Mouse (Mus musculus): ENCODE data around the gene Olfr577. TPM values are rescaled to one million over a fixed set of nuclear protein-coding genes. Genes with fewer than 3 reads are reported as not detected.

The Olfr577 gene
- total and polyA plus RNA-seq, 3 experiments = not detected

- no peak within 1 kb of the TSS for H3K27ac ChIP-seq (ENCODE audit: control insufficient read depth, low read depth, low read length)
These were observed 17.1 kb downstream of the Olfr577 start, which contains the start of gene Olfr575 for GRCm38 (mm10) chr7:102958593-102958992. TSS of gene Olfr575 (minus strand) at chr7:102958775.

GRCm38 (mm10) chr7:102958137-102958536 lies 17.6 kb downstream of the Olfr577 start:
- Histone ChIP-seq H3K79me2 (ENCODE audit: control insufficient read depth, insufficient read depth, low read length, poor library complexity) (no peaks in the 10 kb centered on the region), H3K9ac (ENCODE audit: control insufficient read depth, low read depth, low read length, poor library complexity, severe bottlenecking) (no peak overlapping the region), H3K36me3 (ENCODE audit: control insufficient read depth in 1 of 2, insufficient read depth in 2 of 2, low read length in 2 of 2) (no peaks in the 10 kb centered on the region), H3K9me3 (replicated peaks; ENCODE audit: insufficient read depth, low read length) (no peaks in the 10 kb centered on the region), H3K4me1 (ENCODE audit: control insufficient read depth in 1 of 2, insufficient read depth in 2 of 2, low read length in 2 of 2) (no peaks in the 10 kb centered on the region), H3K27me3 (ENCODE audit: control insufficient read depth in 1 of 2, insufficient read depth in 2 of 2, low read length in 2 of 2) (no peaks in the 10 kb centered on the region), H3K27ac (ENCODE audit: control insufficient read depth, low read depth, low read length) (no peak overlapping the region), H3K4me3 (ENCODE audit: control insufficient read depth in 1 of 2, insufficient read depth in 1 of 2, low read depth in 2 of 2, low read length in 2 of 2) (no peak overlapping the region)
- no peak for TF ChIP-seq ZMIZ1 (IDR thresholded peaks at IDR 0.05; ENCODE audit: low read depth, low read length)
- TF ChIP-seq POLR2AphosphoS5 (IDR thresholded peaks at IDR 0.05; ENCODE audit: borderline replicate concordance, low read depth, low read length) = no peak
- TF ChIP-seq HCFC1 (IDR thresholded peaks at IDR 0.05; ENCODE audit: low read depth, low read length) = no peak
- TF ChIP-seq MAX (IDR thresholded peaks at IDR 0.05; ENCODE audit: low read length) = no peak
- no peak for TF ChIP-seq UBTF (IDR thresholded peaks at IDR 0.05; ENCODE audit: borderline replicate concordance, insufficient read depth, low read depth, low read length)
- TF ChIP-seq E2F4 (IDR thresholded peaks at IDR 0.05; ENCODE audit: borderline replicate concordance, low read depth, low read length) = no peak
- no peak for TF ChIP-seq ELF1 (IDR thresholded peaks at IDR 0.05; ENCODE audit: low read depth, low read length)
- TF ChIP-seq EP300 (IDR thresholded peaks at IDR 0.05; ENCODE audit: low read depth in 1 of 2, low read length in 2 of 2) = no peak
- no peak for TF ChIP-seq POLR2A (IDR thresholded peaks at IDR 0.05; ENCODE audit: control insufficient read depth in 1 of 2, insufficient read depth in 1 of 2, low read depth in 1 of 2, low read length in 2 of 2, poor library complexity in 1 of 2)
- no peak for TF ChIP-seq KAT2A (conservative IDR thresholded peaks at IDR 0.05; ENCODE audit: low read depth, low read length)
- TF ChIP-seq NELFE (IDR thresholded peaks at IDR 0.05; ENCODE audit: low read depth, low read length) = no peak
- no peak for TF ChIP-seq CHD1 (IDR thresholded peaks at IDR 0.05; ENCODE audit: low read depth, low read length)
- TF ChIP-seq BHLHE40 (IDR thresholded peaks at IDR 0.05; ENCODE audit: borderline replicate concordance, low read depth, low read length) = no peak
- TF ChIP-seq MAFK (IDR thresholded peaks at IDR 0.05; ENCODE audit: borderline replicate concordance, low read depth, low read length) = no peak
- TF ChIP-seq MAZ (IDR thresholded peaks at IDR 0.05; ENCODE audit: low read depth, low read length) = no peak
- DNase-seq (ENCODE audit: low read depth, low spot score) = no peak

More at GRCm38 (mm10) chr7:102958593-102958992, 17.1 kb downstream of the Olfr577 start, which contains the start of gene Olfr575:
- Histone ChIP-seq H3K27me3 (ENCODE audit: control insufficient read depth in 1 of 2, insufficient read depth in 2 of 2, low read length in 2 of 2) (no peaks in the 10 kb centered on the region), H3K79me2 (ENCODE audit: control insufficient read depth, insufficient read depth, low read length, poor library complexity) (no peaks in the 10 kb centered on the region), H3K9ac (ENCODE audit: control insufficient read depth, low read depth, low read length, poor library complexity, severe bottlenecking) (no peak within 1 kb of the TSS), H3K9me3 (replicated peaks; ENCODE audit: insufficient read depth, low read length) (no peaks in the 10 kb centered on the region), H3K4me3 (ENCODE audit: control insufficient read depth in 1 of 2, insufficient read depth in 1 of 2, low read depth in 2 of 2, low read length in 2 of 2) (no peak within 1 kb of the TSS), H3K4me1 (ENCODE audit: control insufficient read depth in 1 of 2, insufficient read depth in 2 of 2, low read length in 2 of 2) (no peaks in the 10 kb centered on the region), H3K36me3 (ENCODE audit: control insufficient read depth in 1 of 2, insufficient read depth in 2 of 2, low read length in 2 of 2) (no peaks in the 10 kb centered on the region)
- peak; percentile 31; the same call in 1 of the 2 replicates for TF ChIP-seq TCF12 (IDR thresholded peaks at IDR 0.05; ENCODE audit: low read depth, low read length)
- TF ChIP-seq ZMIZ1 (IDR thresholded peaks at IDR 0.05; ENCODE audit: low read depth, low read length) = no peak
- no peak for TF ChIP-seq POLR2A (IDR thresholded peaks at IDR 0.05; ENCODE audit: control insufficient read depth in 1 of 2, insufficient read depth in 1 of 2, low read depth in 1 of 2, low read length in 2 of 2, poor library complexity in 1 of 2)
- TF ChIP-seq USF1 (IDR thresholded peaks at IDR 0.05; ENCODE audit: low read depth, low read length) = no peak
- no peak for TF ChIP-seq EP300 (IDR thresholded peaks at IDR 0.05; ENCODE audit: low read depth in 1 of 2, low read length in 2 of 2)
- TF ChIP-seq ZNF384 (IDR thresholded peaks at IDR 0.05; ENCODE audit: low read depth, low read length) = no peak
- DNase-seq (ENCODE audit: low read depth, low spot score) = no peak

Measured in MEL (cell line).